Mouse (Mus musculus) megakaryocyte progenitor cell, adult 5-6 weeks (primary cell): ENCODE data around the gene Tfip11. TPM values are rescaled to one million over a fixed set of nuclear protein-coding genes. Genes with fewer than 3 reads are reported as not detected.
A peak's percentile ranks its signal among the peaks of the same experiment; 100 is the strongest.

ENCODE experiments used
- ATAC-seq: replicated peaks from 2 replicates; pipeline ENCODE4 v1.8.0; 2016; ENCODE audit warnings: mild to moderate bottlenecking, moderate TSS enrichment, inconsistent platforms; ENCODE audit not compliant: poor library complexity
- total RNA-seq, 2 experiments: library from RNA; stranded (forward) in 1 of 2; stranded (reverse) in 1 of 2; fragments of 157-497, 149-512 nt in 1 of 2; fragments of 200-1000 nt in 1 of 2; gene quantifications; 2 replicates each; pipeline versions ENCODE4 v1.2.3 to v1.2.4; 2015 to 2017

Tfip11 gene
- total RNA-seq, 2 experiments from 2014 or later = 12.9 TPM

- peak; percentile 66 for ATAC-seq
Measured at GRCm38 (mm10) chr5:112359520-112359919, 33.4 kb downstream of the Tfip11 start.

GRCm38 (mm10) chr5:112360077-112360476, 33.9 kb downstream of the Tfip11 start:
- no peak for ATAC-seq

GRCm38 (mm10) chr5:112364184-112364797, 38.1 kb downstream of the Tfip11 start:
- no peak for ATAC-seq

- ATAC-seq = no peak
Measured at GRCm38 (mm10) chr5:112366879-112367278, 40.7 kb downstream of the Tfip11 start.

GRCm38 (mm10) chr5:112367338-112367737, 41.2 kb downstream of the Tfip11 start:
- ATAC-seq = no peak

GRCm38 (mm10) chr5:112367929-112368328, 41.8 kb downstream of the Tfip11 start:
- no peak for ATAC-seq

- no peak for ATAC-seq
Measured at GRCm38 (mm10) chr5:112368666-112369065, 42.5 kb downstream of the Tfip11 start.

GRCm38 (mm10) chr5:112369326-112369725, 43.2 kb downstream of the Tfip11 start:
- no peak for ATAC-seq

GRCm38 (mm10) chr5:112370236-112370813, 44.2 kb downstream of the Tfip11 start:
- no peak for ATAC-seq

- ATAC-seq = no peak
Measured at GRCm38 (mm10) chr5:112371933-112372332, 45.8 kb downstream of the Tfip11 start.

GRCm38 (mm10) chr5:112376111-112376510, 50.0 kb downstream of the Tfip11 start:
- ATAC-seq = peak; percentile 58

- ATAC-seq = no peak
Measured at GRCm38 (mm10) chr5:112377380-112377779, 51.2 kb downstream of the Tfip11 start.

- ATAC-seq = no peak
Measured at GRCm38 (mm10) chr5:112378716-112379115, 52.6 kb downstream of the Tfip11 start.

GRCm38 (mm10) chr5:112381154-112381553, 55.0 kb downstream of the Tfip11 start:
- ATAC-seq = no peak

- no peak for ATAC-seq
Measured at GRCm38 (mm10) chr5:112382042-112382441, 55.9 kb downstream of the Tfip11 start.

- no peak for ATAC-seq
Measured at GRCm38 (mm10) chr5:112382641-112383330, 56.6 kb downstream of the Tfip11 start.

- peak; percentile 70 for ATAC-seq
Measured at GRCm38 (mm10) chr5:112384805-112385472, 58.8 kb downstream of the Tfip11 start.

GRCm38 (mm10) chr5:112385973-112386372, 59.8 kb downstream of the Tfip11 start:
- ATAC-seq = peak; percentile 63
